Mouse (Mus musculus): ENCODE measurements around the gene Bace1.

The Bace1 gene

GRCm38 (mm10) chr9:45838434-45839138 lies at the start of gene Bace1:
Bace1 (plus strand) TSS chr9:45838580.
- peak; percentile 91 for DNase-seq (ENCODE audit: low read depth)

- DNase-seq (ENCODE audit: low read depth): no peak
These were observed 46.8 kb upstream of the Bace1 start for GRCm38 (mm10) chr9:45791456-45792142.

- DNase-seq (ENCODE audit: low read depth): no peak
These were observed 46.1 kb upstream of the Bace1 start for GRCm38 (mm10) chr9:45792235-45792634.

GRCm38 (mm10) chr9:45793697-45794096 lies 44.7 kb upstream of the Bace1 start:
- no peak for DNase-seq (ENCODE audit: low read depth)

GRCm38 (mm10) chr9:45795722-45796121 lies 42.7 kb upstream of the Bace1 start:
- DNase-seq (ENCODE audit: low read depth): peak; percentile 84

- no peak for DNase-seq (ENCODE audit: low read depth)
These were observed 41.1 kb upstream of the Bace1 start for GRCm38 (mm10) chr9:45797271-45797670.

- peak; percentile 73 for DNase-seq (ENCODE audit: low read depth)
These were observed 39.8 kb upstream of the Bace1 start for GRCm38 (mm10) chr9:45798467-45799164.

GRCm38 (mm10) chr9:45799402-45799801 lies 39.0 kb upstream of the Bace1 start:
- DNase-seq (ENCODE audit: low read depth): no peak

- no peak for DNase-seq (ENCODE audit: low read depth)
These were observed 35.2 kb upstream of the Bace1 start for GRCm38 (mm10) chr9:45803070-45803774.

- no peak for DNase-seq (ENCODE audit: low read depth)
These were observed 31.5 kb upstream of the Bace1 start for GRCm38 (mm10) chr9:45806847-45807246.

- no peak for DNase-seq (ENCODE audit: low read depth)
These were observed 31.0 kb upstream of the Bace1 start for GRCm38 (mm10) chr9:45807337-45807736.

GRCm38 (mm10) chr9:45807761-45808160 lies 30.6 kb upstream of the Bace1 start:
- no peak for DNase-seq (ENCODE audit: low read depth)

GRCm38 (mm10) chr9:45811946-45812345 lies 26.4 kb upstream of the Bace1 start:
- DNase-seq (ENCODE audit: low read depth): no peak

- no peak for DNase-seq (ENCODE audit: low read depth)
These were observed 23.3 kb upstream of the Bace1 start for GRCm38 (mm10) chr9:45815113-45815512.

GRCm38 (mm10) chr9:45815525-45815924 lies 22.9 kb upstream of the Bace1 start:
- no peak for DNase-seq (ENCODE audit: low read depth)

GRCm38 (mm10) chr9:45818406-45819011 lies 19.9 kb upstream of the Bace1 start:
- DNase-seq (ENCODE audit: low read depth): no peak

- peak; percentile 68 for DNase-seq (ENCODE audit: low read depth)
These were observed 10.6 kb upstream of the Bace1 start for GRCm38 (mm10) chr9:45827663-45828290.

GRCm38 (mm10) chr9:45828291-45828963 lies 10.0 kb upstream of the Bace1 start, which contains the start of gene Cep164:
Cep164 (minus strand) TSS chr9:45828691.
- DNase-seq (ENCODE audit: low read depth): peak; percentile 88

GRCm38 (mm10) chr9:45829107-45829506 lies 9.3 kb upstream of the Bace1 start:
- DNase-seq (ENCODE audit: low read depth): peak; percentile 86

GRCm38 (mm10) chr9:45832898-45833297 lies 5.5 kb upstream of the Bace1 start:
- no peak for DNase-seq (ENCODE audit: low read depth)

- DNase-seq (ENCODE audit: low read depth): no peak
These were observed 4.9 kb upstream of the Bace1 start for GRCm38 (mm10) chr9:45833461-45833860.
